Mouse (Mus musculus): Measurements from ENCODE around the gene Sptbn4. TPM values are rescaled to one million over a fixed set of nuclear protein-coding genes. Genes with fewer than 3 reads are reported as not detected.

Gene Sptbn4
- total and polyA plus RNA-seq, 2 experiments from 2014 or later: 4.0 to 27.1 TPM

- no peaks in the 10 kb centered on the region for H3K4me1 ChIP-seq (ENCODE audit: insufficient read depth, low read length)
- DNase-seq (ENCODE audit: low spot score) (no peak), ATAC-seq (ENCODE audit: low FRiP score) (no peak)
- no peak overlapping the region for H3K27ac ChIP-seq (ENCODE audit: low read depth, low read length)
- WGBS: 76% methylated on average over 3 of the region's 3 CpGs
- H3K4me2 ChIP-seq (ENCODE audit: low read depth, low read length, poor library complexity, severe bottlenecking): no peak overlapping the region
- no peak overlapping the region; the same call in 1 of the 2 replicates for H3K9ac ChIP-seq (replicated peaks; ENCODE audit: low read length, poor library complexity, severe bottlenecking)
- H3K36me3 ChIP-seq (ENCODE audit: insufficient read depth, low read length): peaks cover 3% of the 10 kb centered on the region; the same call in 1 of the 2 replicates
- no peaks in the 10 kb centered on the region for H3K9me3 ChIP-seq (ENCODE audit: low read length)
- no peak overlapping the region for H3K4me3 ChIP-seq (ENCODE audit: low read depth, low read length)
- H3K27me3 ChIP-seq (ENCODE audit: insufficient read depth, low read length): 0 out of 2 replicates have a peak, but pooled peaks cover 3% of the 10 kb centered on the region
- TF ChIP-seq CTCF (IDR thresholded peaks at IDR 0.05): no peak
These were observed 137.7 kb downstream of the Sptbn4 start for GRCm38 (mm10) chr7:27309832-27310231.

GRCm38 (mm10) chr7:27308821-27309549, 138.5 kb downstream of the Sptbn4 start:
- no peak for TF ChIP-seq CTCF (IDR thresholded peaks at IDR 0.05)
- H3K9ac ChIP-seq (replicated peaks; ENCODE audit: low read length, poor library complexity, severe bottlenecking): no peak overlapping the region
- peak overlapping the region; percentile 44 for H3K4me2 ChIP-seq (ENCODE audit: low read depth, low read length, poor library complexity, severe bottlenecking)
- H3K9me3 ChIP-seq (ENCODE audit: low read length): no peaks in the 10 kb centered on the region
- no peak for DNase-seq (ENCODE audit: low spot score)
- ATAC-seq (ENCODE audit: low FRiP score): no peak
- 0 out of 2 replicates have a peak overlapping the region, but pooled peaks have one; percentile 6 for H3K4me3 ChIP-seq (ENCODE audit: low read depth, low read length)
- 0 out of 2 replicates have a peak, but pooled peaks cover 3% of the 10 kb centered on the region for H3K27me3 ChIP-seq (ENCODE audit: insufficient read depth, low read length)
- no peak overlapping the region for H3K27ac ChIP-seq (ENCODE audit: low read depth, low read length)
- H3K4me1 ChIP-seq (ENCODE audit: insufficient read depth, low read length): no peaks in the 10 kb centered on the region
- peaks cover 3% of the 10 kb centered on the region; the same call in 1 of the 2 replicates for H3K36me3 ChIP-seq (ENCODE audit: insufficient read depth, low read length)
- WGBS: 19% methylated on average over 28 of the region's 28 CpGs

GRCm38 (mm10) chr7:27307551-27307950, 139.9 kb downstream of the Sptbn4 start:
- Histone ChIP-seq H3K4me2 (ENCODE audit: low read depth, low read length, poor library complexity, severe bottlenecking) (no peak overlapping the region), H3K9ac (replicated peaks; ENCODE audit: low read length, poor library complexity, severe bottlenecking) (no peak overlapping the region), H3K36me3 (ENCODE audit: insufficient read depth, low read length) (0 out of 2 replicates have a peak, but pooled peaks cover 3% of the 10 kb centered on the region), H3K4me3 (ENCODE audit: low read depth, low read length) (no peak overlapping the region), H3K27ac (ENCODE audit: low read depth, low read length) (no peak overlapping the region), H3K4me1 (ENCODE audit: insufficient read depth, low read length) (no peaks in the 10 kb centered on the region), H3K27me3 (ENCODE audit: insufficient read depth, low read length) (0 out of 2 replicates have a peak, but pooled peaks cover 3% of the 10 kb centered on the region), H3K9me3 (ENCODE audit: low read length) (no peaks in the 10 kb centered on the region)
- TF ChIP-seq CTCF (IDR thresholded peaks at IDR 0.05): peak; percentile 56
- DNase-seq (ENCODE audit: low spot score) (no peak), ATAC-seq (ENCODE audit: low FRiP score) (no peak)
- WGBS: 58% methylated on average over 9 of the region's 9 CpGs

Other genes starting within 250 kb of the Sptbn4 start
- 15.3 and 17.3 TPM in 2 replicates for gene Itpkc, start 219.0 kb downstream of the Sptbn4 start, total RNA-seq (2014; rRNA removed)
- gene Itpkc, start 219.0 kb downstream of the Sptbn4 start, polyA plus RNA-seq (2015; fragmentation: Nextera tagmentation; extraction: Ambion mirVana): 4.7 and 5.4 TPM in 2 replicates
- gene Coq8b, start 214.7 kb downstream of the Sptbn4 start, total RNA-seq (2014; rRNA removed): 24.8 and 26.0 TPM in 2 replicates
- 15.1 and 16.7 TPM in 2 replicates for gene Coq8b, start 214.7 kb downstream of the Sptbn4 start, polyA plus RNA-seq (2015; fragmentation: Nextera tagmentation; extraction: Ambion mirVana)
- 111 and 147 TPM in 2 replicates for gene Numbl, start 189.3 kb downstream of the Sptbn4 start, total RNA-seq (2014; rRNA removed)
- 59.8 and 60.9 TPM in 2 replicates for gene Numbl, start 189.3 kb downstream of the Sptbn4 start, polyA plus RNA-seq (2015; fragmentation: Nextera tagmentation; extraction: Ambion mirVana)
- gene Ltbp4, start 110.0 kb downstream of the Sptbn4 start, total RNA-seq (2014; rRNA removed): 25.3 and 44.3 TPM in 2 replicates
- gene Ltbp4, start 110.0 kb downstream of the Sptbn4 start, polyA plus RNA-seq (2015; fragmentation: Nextera tagmentation; extraction: Ambion mirVana): 13.6 and 16.0 TPM in 2 replicates
- gene Shkbp1, start 91.7 kb downstream of the Sptbn4 start, total RNA-seq (2014; rRNA removed): 36.3 and 42.7 TPM in 2 replicates
- 24.1 and 25.1 TPM in 2 replicates for gene Shkbp1, start 91.7 kb downstream of the Sptbn4 start, polyA plus RNA-seq (2015; fragmentation: Nextera tagmentation; extraction: Ambion mirVana)
- gene Gm20479, start 90.3 kb downstream of the Sptbn4 start, total RNA-seq (2014; rRNA removed): not detected in 2 replicates
- not detected in 2 replicates for gene Gm20479, start 90.3 kb downstream of the Sptbn4 start, polyA plus RNA-seq (2015; fragmentation: Nextera tagmentation; extraction: Ambion mirVana)
- 13.7 and 19.5 TPM in 2 replicates for gene Blvrb, start 292 bp upstream of the Sptbn4 start, total RNA-seq (2014; rRNA removed)
- 15.9 and 18.3 TPM in 2 replicates for gene Blvrb, start 292 bp upstream of the Sptbn4 start, polyA plus RNA-seq (2015; fragmentation: Nextera tagmentation; extraction: Ambion mirVana)
- 5.0 and 5.7 TPM in 2 replicates for gene Sertad3, start 26.1 kb upstream of the Sptbn4 start, total RNA-seq (2014; rRNA removed)
- 4.0 and 4.3 TPM in 2 replicates for gene Sertad3, start 26.1 kb upstream of the Sptbn4 start, polyA plus RNA-seq (2015; fragmentation: Nextera tagmentation; extraction: Ambion mirVana)
- gene Sertad1, start 39.2 kb upstream of the Sptbn4 start, total RNA-seq (2014; rRNA removed): 9.3 and 10.5 TPM in 2 replicates
- gene Sertad1, start 39.2 kb upstream of the Sptbn4 start, polyA plus RNA-seq (2015; fragmentation: Nextera tagmentation; extraction: Ambion mirVana): 6.9 and 7.3 TPM in 2 replicates
- gene Prx, start 51.6 kb upstream of the Sptbn4 start, total RNA-seq (2014; rRNA removed): 3.2 and 3.4 TPM in 2 replicates
- 1.5 and 1.9 TPM in 2 replicates for gene Prx, start 51.6 kb upstream of the Sptbn4 start, polyA plus RNA-seq (2015; fragmentation: Nextera tagmentation; extraction: Ambion mirVana)
- 0.66 and 1.8 TPM in 2 replicates for gene Hipk4, start 75.6 kb upstream of the Sptbn4 start, total RNA-seq (2014; rRNA removed)
- gene Hipk4, start 75.6 kb upstream of the Sptbn4 start, polyA plus RNA-seq (2015; fragmentation: Nextera tagmentation; extraction: Ambion mirVana): 0.88 and 1.0 TPM in 2 replicates
- gene Pld3, start 105.5 kb upstream of the Sptbn4 start, total RNA-seq (2014; rRNA removed): 239 and 286 TPM in 2 replicates
- gene Pld3, start 105.5 kb upstream of the Sptbn4 start, polyA plus RNA-seq (2015; fragmentation: Nextera tagmentation; extraction: Ambion mirVana): 275 and 319 TPM in 2 replicates
- gene 2310022A10Rik, start 105.5 kb upstream of the Sptbn4 start, total RNA-seq (2014; rRNA removed): 7.9 and 12.5 TPM in 2 replicates
- 29.1 and 31.0 TPM in 2 replicates for gene 2310022A10Rik, start 105.5 kb upstream of the Sptbn4 start, polyA plus RNA-seq (2015; fragmentation: Nextera tagmentation; extraction: Ambion mirVana)
- gene Akt2, start 143.9 kb upstream of the Sptbn4 start, total RNA-seq (2014; rRNA removed): 42.8 and 46.7 TPM in 2 replicates
- 37.7 and 38.1 TPM in 2 replicates for gene Akt2, start 143.9 kb upstream of the Sptbn4 start, polyA plus RNA-seq (2015; fragmentation: Nextera tagmentation; extraction: Ambion mirVana)
- 111 and 114 TPM in 2 replicates for gene Ttc9b, start 206.2 kb upstream of the Sptbn4 start, total RNA-seq (2014; rRNA removed)
- 125 and 133 TPM in 2 replicates for gene Ttc9b, start 206.2 kb upstream of the Sptbn4 start, polyA plus RNA-seq (2015; fragmentation: Nextera tagmentation; extraction: Ambion mirVana)
- gene Map3k10, start 226.9 kb upstream of the Sptbn4 start, total RNA-seq (2014; rRNA removed): 150 and 165 TPM in 2 replicates
- gene Map3k10, start 226.9 kb upstream of the Sptbn4 start, polyA plus RNA-seq (2015; fragmentation: Nextera tagmentation; extraction: Ambion mirVana): 24.4 and 24.5 TPM in 2 replicates
- gene Zfp607b, start 241.7 kb upstream of the Sptbn4 start, total RNA-seq (2014; rRNA removed): 6.5 and 10.4 TPM in 2 replicates
- 9.2 and 9.5 TPM in 2 replicates for gene Zfp607b, start 241.7 kb upstream of the Sptbn4 start, polyA plus RNA-seq (2015; fragmentation: Nextera tagmentation; extraction: Ambion mirVana)

All from midbrain, postnatal 0 days (tissue).